Mouse (Mus musculus): ENCODE data around the gene Igsf3. TPM values are rescaled to one million over a fixed set of nuclear protein-coding genes. Genes with fewer than 3 reads are reported as not detected.
A peak's percentile ranks its signal among the peaks of the same experiment; 100 is the strongest.

The Igsf3 gene
- polyA plus RNA-seq, 2 experiments: 1.3 to 3.2 TPM

DNA sequence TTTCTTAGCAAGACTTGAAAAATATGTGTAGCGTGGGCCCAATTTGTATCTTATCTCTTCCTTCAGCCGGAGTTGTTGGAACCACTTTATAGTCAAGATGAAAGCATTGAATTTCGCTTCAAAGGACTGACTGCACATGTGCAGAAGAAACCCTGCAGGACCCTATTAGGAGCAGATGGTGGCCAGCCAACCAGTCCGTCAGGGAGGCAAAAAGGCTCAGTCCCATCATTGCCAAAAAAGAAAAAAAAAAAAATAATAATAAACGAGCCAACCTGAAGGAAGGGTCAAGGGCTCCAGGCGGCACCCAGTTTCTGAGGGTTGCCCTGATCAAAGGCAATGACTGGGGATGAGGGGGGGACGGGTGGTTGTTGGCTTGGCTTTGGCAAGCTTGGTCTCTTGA is 83.7 kb downstream of the Igsf3 start:
- Histone ChIP-seq H3K36me3 (replicated peaks; ENCODE audit: control insufficient read depth, insufficient read depth, low read depth) (no peaks in the 10 kb centered on the region), H3K4me3 (ENCODE audit: insufficient read depth in 1 of 2, low read depth in 2 of 2, low read length in 2 of 2) (no peak overlapping the region), H3K4me1 (replicated peaks; ENCODE audit: control insufficient read depth in 2 of 2, insufficient read depth in 2 of 2, low read length in 1 of 2) (peaks cover 12 to 16% of the 10 kb centered on the region in 2 experiments), H3K4me2 (ENCODE audit: low read depth) (no peak overlapping the region), H3K27ac (no peak overlapping the region), H3K9ac (replicated peaks) (no peak overlapping the region), H3K9me3 (ENCODE audit: control insufficient read depth, low read length) (no peaks in the 10 kb centered on the region), H3K27me3 (ENCODE audit: control insufficient read depth, insufficient read depth, low read length) (no peaks in the 10 kb centered on the region)
- WGBS (ENCODE audit: insufficient replicate concordance): 61% methylated on average over 7 of the region's 7 CpGs
- TF ChIP-seq CTCF (IDR thresholded peaks at IDR 0.05; ENCODE audit: low read depth) (no peak), EP300 (IDR thresholded peaks at IDR 0.05; ENCODE audit: low read depth) (no peak)
- DNase-seq (ENCODE audit: low read depth in 3 of 3, low spot score in 3 of 3) (no peak), ATAC-seq (ENCODE audit: insufficient read depth) (no peak)

- Histone ChIP-seq H3K4me3 (ENCODE audit: insufficient read depth in 1 of 2, low read depth in 2 of 2, low read length in 2 of 2) (no peak overlapping the region), H3K4me1 (replicated peaks; ENCODE audit: control insufficient read depth in 2 of 2, insufficient read depth in 2 of 2, low read length in 1 of 2) (peaks cover 12 to 16% of the 10 kb centered on the region in 2 experiments), H3K9me3 (ENCODE audit: control insufficient read depth, low read length) (no peaks in the 10 kb centered on the region), H3K9ac (replicated peaks) (no peak overlapping the region), H3K27ac (no peak overlapping the region), H3K4me2 (ENCODE audit: low read depth) (no peak overlapping the region), H3K27me3 (ENCODE audit: control insufficient read depth, insufficient read depth, low read length) (no peaks in the 10 kb centered on the region), H3K36me3 (replicated peaks; ENCODE audit: control insufficient read depth, insufficient read depth, low read depth) (no peaks in the 10 kb centered on the region)
- no peak for ATAC-seq (ENCODE audit: insufficient read depth)
- TF ChIP-seq EP300 (IDR thresholded peaks at IDR 0.05; ENCODE audit: low read depth): no peak
- no peak for TF ChIP-seq CTCF (IDR thresholded peaks at IDR 0.05; ENCODE audit: low read depth)
- WGBS (ENCODE audit: insufficient replicate concordance): 80% methylated on average over 7 of the region's 7 CpGs
- no peak for DNase-seq (ENCODE audit: low read depth in 3 of 3, low spot score in 3 of 3)
Measured at GRCm38 (mm10) chr3:101461046-101461445, 84.2 kb downstream of the Igsf3 start.

DNA sequence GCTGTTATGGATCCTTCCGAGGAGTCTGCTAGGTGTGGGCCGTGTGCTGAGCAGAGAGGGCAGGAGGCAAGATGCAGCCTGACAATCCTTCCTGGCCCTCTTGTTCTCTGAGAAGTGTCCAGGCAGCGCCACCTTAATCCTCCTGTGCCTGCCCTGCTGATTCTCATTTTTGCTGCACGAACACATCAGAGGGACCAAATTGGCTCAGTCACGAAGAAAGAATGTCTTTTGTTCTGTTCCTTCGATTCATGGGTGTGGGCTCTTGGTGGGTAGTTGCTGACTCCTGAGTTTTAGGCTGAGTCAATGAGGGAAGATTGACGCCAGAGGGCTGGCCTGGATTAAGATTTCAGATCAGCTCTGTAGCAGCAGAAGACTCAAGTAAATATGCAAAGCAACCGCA is 84.9 kb downstream of the Igsf3 start:
- Histone ChIP-seq H3K9ac (replicated peaks) (no peak overlapping the region), H3K27me3 (ENCODE audit: control insufficient read depth, insufficient read depth, low read length) (no peaks in the 10 kb centered on the region), H3K4me2 (ENCODE audit: low read depth) (no peak overlapping the region), H3K4me3 (ENCODE audit: insufficient read depth in 1 of 2, low read depth in 2 of 2, low read length in 2 of 2) (no peak overlapping the region), H3K36me3 (replicated peaks; ENCODE audit: control insufficient read depth, insufficient read depth, low read depth) (no peaks in the 10 kb centered on the region), H3K4me1 (replicated peaks; ENCODE audit: control insufficient read depth in 2 of 2, insufficient read depth in 2 of 2, low read length in 1 of 2) (peaks cover 12 to 16% of the 10 kb centered on the region in 2 experiments), H3K9me3 (ENCODE audit: control insufficient read depth, low read length) (no peaks in the 10 kb centered on the region), H3K27ac (no peak overlapping the region)
- TF ChIP-seq CTCF (IDR thresholded peaks at IDR 0.05; ENCODE audit: low read depth): no peak
- TF ChIP-seq EP300 (IDR thresholded peaks at IDR 0.05; ENCODE audit: low read depth): no peak
- WGBS (ENCODE audit: insufficient replicate concordance): 70% methylated on average over 8 of the region's 8 CpGs
- no peak for DNase-seq (ENCODE audit: low read depth in 3 of 3, low spot score in 3 of 3)
- no peak for ATAC-seq (ENCODE audit: insufficient read depth)

GRCm38 (mm10) chr3:101462294-101462693 is 85.4 kb downstream of the Igsf3 start:
- Histone ChIP-seq H3K4me2 (ENCODE audit: low read depth) (no peak overlapping the region), H3K9me3 (ENCODE audit: control insufficient read depth, low read length) (no peaks in the 10 kb centered on the region), H3K36me3 (replicated peaks; ENCODE audit: control insufficient read depth, insufficient read depth, low read depth) (no peaks in the 10 kb centered on the region), H3K27ac (no peak overlapping the region), H3K4me3 (ENCODE audit: insufficient read depth in 1 of 2, low read depth in 2 of 2, low read length in 2 of 2) (no peak overlapping the region), H3K9ac (replicated peaks) (no peak overlapping the region), H3K27me3 (ENCODE audit: control insufficient read depth, insufficient read depth, low read length) (no peaks in the 10 kb centered on the region), H3K4me1 (replicated peaks; ENCODE audit: control insufficient read depth in 2 of 2, insufficient read depth in 2 of 2, low read length in 1 of 2) (peaks cover 12 to 16% of the 10 kb centered on the region in 2 experiments)
- WGBS (ENCODE audit: insufficient replicate concordance): 30% methylated on average over 5 of the region's 5 CpGs
- DNase-seq (ENCODE audit: low read depth in 3 of 3, low spot score in 3 of 3) (peak; percentile 57 to 64 (median 63)), ATAC-seq (ENCODE audit: insufficient read depth) (0 out of 2 replicates have a peak, but pooled peaks have one; percentile 32)
- peak; percentile 86 for TF ChIP-seq CTCF (IDR thresholded peaks at IDR 0.05; ENCODE audit: low read depth)
- TF ChIP-seq EP300 (IDR thresholded peaks at IDR 0.05; ENCODE audit: low read depth): no peak

- Histone ChIP-seq H3K9me3 (ENCODE audit: control insufficient read depth, low read length) (no peaks in the 10 kb centered on the region), H3K27me3 (ENCODE audit: control insufficient read depth, insufficient read depth, low read length) (no peaks in the 10 kb centered on the region), H3K36me3 (replicated peaks; ENCODE audit: control insufficient read depth, insufficient read depth, low read depth) (no peaks in the 10 kb centered on the region), H3K4me3 (ENCODE audit: insufficient read depth in 1 of 2, low read depth in 2 of 2, low read length in 2 of 2) (no peak overlapping the region), H3K4me2 (ENCODE audit: low read depth) (peak overlapping the region; percentile 29), H3K27ac (peak overlapping the region; percentile 47), H3K9ac (replicated peaks) (peak overlapping the region; percentile 40; the same call in 1 of the 2 replicates), H3K4me1 (replicated peaks; ENCODE audit: control insufficient read depth in 2 of 2, insufficient read depth in 2 of 2, low read length in 1 of 2) (peaks cover 12 to 16% of the 10 kb centered on the region in 2 experiments)
- 11% methylated on average over 3 of the region's 3 CpGs for WGBS (ENCODE audit: insufficient replicate concordance)
- DNase-seq (ENCODE audit: low read depth in 3 of 3, low spot score in 3 of 3) (peak; percentile 55 to 61 (median 58)), ATAC-seq (ENCODE audit: insufficient read depth) (peak; percentile 92)
- TF ChIP-seq EP300 (IDR thresholded peaks at IDR 0.05; ENCODE audit: low read depth): peak; percentile 83
- TF ChIP-seq CTCF (IDR thresholded peaks at IDR 0.05; ENCODE audit: low read depth): peak; percentile 45
Measured at GRCm38 (mm10) chr3:101463491-101463890, 86.6 kb downstream of the Igsf3 start.

All from liver, embryonic 14.5 days (tissue).